Mouse (Mus musculus) neural tube, embryonic 14.5 days (tissue): ENCODE measurements around the gene Kremen2. TPM values are rescaled to one million over a fixed set of nuclear protein-coding genes. Genes with fewer than 3 reads are reported as not detected.

Source experiments
- ATAC-seq: fragments of 200-750 bp; cut with Nextera tagmentation; 2 replicates; pipeline ENCODE4 v1.8.0; 2017; ENCODE audit warnings: low read depth, mild to moderate bottlenecking, moderate TSS enrichment, moderate library complexity
- H3K27ac ChIP-seq: fragments of 300-500 bp; sonication (generic); 2 replicates; pipeline ENCODE4 v1.5.1; 2014; ENCODE audit warnings: low read depth, mild to moderate bottlenecking, control low read depth, low read length, moderate library complexity, mixed read lengths
- H3K27me3 ChIP-seq: fragments of 300-500 bp; sonication (generic); 2 replicates; pipeline ENCODE4 v1.6.1; 2014; ENCODE audit warnings: low read length; ENCODE audit not compliant: control insufficient read depth, insufficient read depth
- H3K36me3 ChIP-seq: fragments of 300-500 bp; sonication (generic); 2 replicates; pipeline ENCODE4 v1.6.1; 2014; ENCODE audit warnings: low read length, mixed read lengths; ENCODE audit not compliant: control insufficient read depth, insufficient read depth
- H3K4me1 ChIP-seq: fragments of 300-500 bp; sonication (generic); 2 replicates; pipeline ENCODE4 v1.6.1; 2014; ENCODE audit warnings: low read length; ENCODE audit not compliant: control insufficient read depth, insufficient read depth
- H3K4me2 ChIP-seq: fragments of 300-500 bp; sonication (generic); 2 replicates; pipeline ENCODE4 v1.6.1; 2014; ENCODE audit warnings: mild to moderate bottlenecking, low read depth, low read length, control low read depth
- H3K4me3 ChIP-seq: fragments of 300-500 bp; sonication (generic); 2 replicates; pipeline ENCODE4 v1.5.1; 2014; ENCODE audit warnings: low read depth, low read length, control low read depth, mixed read lengths
- H3K9ac ChIP-seq: fragments of 300-500 bp; sonication (generic); replicated peaks from 2 replicates; pipeline ENCODE4 v1.6.1; 2014; ENCODE audit warnings: low read depth, mild to moderate bottlenecking, control low read depth, low read length, mixed read lengths
- H3K9me3 ChIP-seq: fragments of 300-500 bp; sonication (generic); 2 replicates; pipeline ENCODE4 v1.6.1; 2016; ENCODE audit warnings: low read length; ENCODE audit not compliant: control insufficient read depth
- WGBS: fragments of 180-500 bp; shearing (Covaris S2); extraction: QIAGEN DNeasy Blood & Tissue Kit; methylation state at CpG from one replicate; pipeline ENCODE4 v1.1.7; 2014; 5-methylcytosine and 5-hydroxymethylcytosine counted together
- polyA plus RNA-seq: library from polyadenylated mRNA; unstranded; fragments of >200 nt; fragmentation: Nextera tagmentation; extraction: Ambion mirVana; gene quantifications from 2 replicates; pipeline ENCODE4 v1.2.1, GENCODE M21; 2014

The Kremen2 gene
- polyA plus RNA-seq, result 0.93 and 1.2 TPM in 2 replicates

GRCm38 (mm10) chr17:23745301-23746251, at the start of gene Kremen2:
Gene Kremen2 (minus strand): TSS chr17:23745833.
- Histone ChIP-seq H3K4me3 (peak within 1 kb of the TSS; percentile 31), H3K9ac (peak within 1 kb of the TSS; percentile 46; the same call in 1 of the 2 replicates), H3K4me2 (peak within 1 kb of the TSS; percentile 74), H3K36me3 (no peaks in the 10 kb centered on the region; the same call in 1 of the 2 replicates), H3K4me1 (peaks cover 16% of the 10 kb centered on the region; the same call in 1 of the 2 replicates), H3K27me3 (peaks cover 36% of the 10 kb centered on the region), H3K9me3 (no peaks in the 10 kb centered on the region), H3K27ac (no peak within 1 kb of the TSS)
- no peak for ATAC-seq
- WGBS, result under 1% methylated on average over 40 of the region's 45 CpGs

- Histone ChIP-seq H3K27me3 (no peaks in the 10 kb centered on the region), H3K9ac (no peak overlapping the region), H3K27ac (no peak overlapping the region), H3K4me3 (no peak overlapping the region), H3K4me2 (no peak overlapping the region), H3K36me3 (no peaks in the 10 kb centered on the region), H3K9me3 (no peaks in the 10 kb centered on the region), H3K4me1 (peaks cover under 1% of the 10 kb centered on the region; the same call in 1 of the 2 replicates)
- no peak for ATAC-seq
- 95% methylated on average over 8 of the region's 8 CpGs for WGBS
Observed at GRCm38 (mm10) chr17:23795323-23795722, 49.7 kb upstream of the Kremen2 start.

- no peaks in the 10 kb centered on the region for H3K27me3 ChIP-seq
- H3K4me3 ChIP-seq, result peak overlapping the region; percentile 35
- no peaks in the 10 kb centered on the region for H3K36me3 ChIP-seq
- peak overlapping the region; percentile 94 for H3K27ac ChIP-seq
- peak overlapping the region; percentile 65 for H3K9ac ChIP-seq
- peaks cover 10% of the 10 kb centered on the region for H3K4me1 ChIP-seq
- no peak; the same call in 1 of the 2 replicates for ATAC-seq
- 48% methylated on average over 2 of the region's 2 CpGs for WGBS
- H3K9me3 ChIP-seq, result no peaks in the 10 kb centered on the region
- H3K4me2 ChIP-seq, result peak overlapping the region; percentile 75
Observed at GRCm38 (mm10) chr17:23791079-23791357, 45.4 kb upstream of the Kremen2 start.

DNA sequence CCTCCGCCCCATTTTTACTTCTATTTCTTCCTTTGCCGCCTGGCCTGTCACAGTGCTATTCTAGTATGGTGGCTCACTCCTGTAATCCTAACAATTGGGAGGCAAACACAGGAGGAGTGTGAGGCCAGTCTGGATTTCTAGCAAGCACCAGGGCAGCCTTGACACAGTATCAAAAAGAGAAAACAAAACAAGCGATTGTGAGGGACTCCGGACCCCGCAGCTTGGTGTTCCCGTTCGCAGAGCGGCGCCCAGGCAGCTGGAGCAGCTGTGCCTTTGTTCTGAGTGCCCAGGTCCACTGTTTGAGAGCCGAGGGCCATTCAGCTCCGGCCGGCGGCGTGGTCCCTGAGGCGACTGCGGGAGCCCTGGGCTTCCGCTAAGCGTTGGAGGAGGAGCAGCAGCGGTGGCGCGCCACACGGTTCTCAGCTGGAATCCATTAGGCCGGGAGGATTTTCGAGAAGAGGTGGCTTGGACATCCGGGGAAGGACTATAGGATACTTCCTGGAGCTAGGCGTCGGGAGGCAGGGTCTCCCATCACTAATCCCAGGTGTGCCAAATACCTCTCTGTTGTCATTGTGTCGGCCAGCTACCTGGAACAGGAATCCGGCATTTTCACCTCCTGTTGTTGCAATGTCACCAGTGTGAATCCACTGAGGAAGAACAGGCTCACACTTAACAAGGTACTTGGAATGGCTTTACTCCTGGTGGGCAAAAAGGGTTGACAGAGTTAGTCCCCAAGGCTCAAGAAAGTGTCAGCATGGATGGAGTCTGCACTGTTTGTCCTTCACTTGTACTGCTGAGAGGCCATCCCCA, 44.8 kb upstream of the Kremen2 start, which contains the start of gene Srrm2:
Srrm2 (plus strand) TSS at position 264 of the 810 bp plus-strand sequence.
- 2% methylated on average over 29 of the region's 29 CpGs for WGBS
- peak within 1 kb of the TSS; percentile 65 for H3K9ac ChIP-seq
- H3K27me3 ChIP-seq, result no peaks in the 10 kb centered on the region
- peak within 1 kb of the TSS; percentile 94 for H3K27ac ChIP-seq
- peak; percentile 13 for ATAC-seq
- H3K36me3 ChIP-seq, result no peaks in the 10 kb centered on the region
- peaks cover 10% of the 10 kb centered on the region for H3K4me1 ChIP-seq
- H3K4me2 ChIP-seq, result peak within 1 kb of the TSS; percentile 75
- H3K4me3 ChIP-seq, result peak within 1 kb of the TSS; percentile 35
- H3K9me3 ChIP-seq, result no peaks in the 10 kb centered on the region

DNA sequence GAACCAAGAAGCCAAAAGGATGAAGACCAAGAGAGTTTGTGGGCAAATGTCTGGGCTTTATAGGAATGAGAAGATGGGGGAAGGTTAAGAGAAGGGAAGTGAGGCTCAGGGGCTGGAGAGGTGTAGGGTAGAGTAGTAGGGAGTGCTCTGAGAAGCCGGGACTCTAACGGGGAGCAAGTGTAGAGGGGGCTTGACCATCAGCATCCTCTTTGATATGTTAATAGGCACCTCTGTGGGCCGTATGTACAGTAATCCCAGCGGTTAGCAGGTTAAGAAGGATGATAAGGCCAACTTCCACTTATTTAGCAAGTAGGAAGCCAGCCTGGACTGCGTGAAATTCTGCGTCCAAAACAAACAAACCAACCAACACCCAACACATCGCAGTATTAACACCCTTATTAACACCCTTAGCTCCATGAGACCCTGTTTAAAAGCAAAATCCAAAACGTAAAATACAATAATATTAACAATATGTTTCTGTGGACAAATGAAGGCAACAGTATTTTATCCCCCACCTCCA, 44.2 kb upstream of the Kremen2 start:
- 11% methylated on average over 8 of the region's 8 CpGs for WGBS
- Histone ChIP-seq H3K4me1 (peaks cover 10% of the 10 kb centered on the region), H3K27ac (peak overlapping the region; percentile 94), H3K36me3 (no peaks in the 10 kb centered on the region), H3K27me3 (no peaks in the 10 kb centered on the region), H3K9me3 (no peaks in the 10 kb centered on the region), H3K4me3 (peak overlapping the region; percentile 35), H3K9ac (peak overlapping the region; percentile 65), H3K4me2 (peak overlapping the region; percentile 75)
- ATAC-seq, result no peak

GRCm38 (mm10) chr17:23788973-23789372, 43.3 kb upstream of the Kremen2 start:
- Histone ChIP-seq H3K27ac (no peak overlapping the region), H3K4me2 (no peak overlapping the region), H3K4me1 (peaks cover 10% of the 10 kb centered on the region), H3K27me3 (no peaks in the 10 kb centered on the region), H3K9me3 (no peaks in the 10 kb centered on the region), H3K4me3 (no peak overlapping the region), H3K36me3 (no peaks in the 10 kb centered on the region), H3K9ac (no peak overlapping the region)
- ATAC-seq, result no peak
- WGBS, result 91% methylated on average over 4 of the region's 4 CpGs

- H3K4me3 ChIP-seq, result peak overlapping the region; percentile 58; the same call in 1 of the 2 replicates
- H3K27me3 ChIP-seq, result no peaks in the 10 kb centered on the region
- peak; percentile 70 for ATAC-seq
- peak overlapping the region; percentile 74 for H3K4me2 ChIP-seq
- peak overlapping the region; percentile 87 for H3K9ac ChIP-seq
- H3K9me3 ChIP-seq, result no peaks in the 10 kb centered on the region
- H3K36me3 ChIP-seq, result no peaks in the 10 kb centered on the region
- H3K4me1 ChIP-seq, result peaks cover 10% of the 10 kb centered on the region
- WGBS, result 11% methylated on average over 13 of the region's 13 CpGs
- H3K27ac ChIP-seq, result peak overlapping the region; percentile 94
Observed at GRCm38 (mm10) chr17:23786510-23786931, 40.9 kb upstream of the Kremen2 start.

DNA sequence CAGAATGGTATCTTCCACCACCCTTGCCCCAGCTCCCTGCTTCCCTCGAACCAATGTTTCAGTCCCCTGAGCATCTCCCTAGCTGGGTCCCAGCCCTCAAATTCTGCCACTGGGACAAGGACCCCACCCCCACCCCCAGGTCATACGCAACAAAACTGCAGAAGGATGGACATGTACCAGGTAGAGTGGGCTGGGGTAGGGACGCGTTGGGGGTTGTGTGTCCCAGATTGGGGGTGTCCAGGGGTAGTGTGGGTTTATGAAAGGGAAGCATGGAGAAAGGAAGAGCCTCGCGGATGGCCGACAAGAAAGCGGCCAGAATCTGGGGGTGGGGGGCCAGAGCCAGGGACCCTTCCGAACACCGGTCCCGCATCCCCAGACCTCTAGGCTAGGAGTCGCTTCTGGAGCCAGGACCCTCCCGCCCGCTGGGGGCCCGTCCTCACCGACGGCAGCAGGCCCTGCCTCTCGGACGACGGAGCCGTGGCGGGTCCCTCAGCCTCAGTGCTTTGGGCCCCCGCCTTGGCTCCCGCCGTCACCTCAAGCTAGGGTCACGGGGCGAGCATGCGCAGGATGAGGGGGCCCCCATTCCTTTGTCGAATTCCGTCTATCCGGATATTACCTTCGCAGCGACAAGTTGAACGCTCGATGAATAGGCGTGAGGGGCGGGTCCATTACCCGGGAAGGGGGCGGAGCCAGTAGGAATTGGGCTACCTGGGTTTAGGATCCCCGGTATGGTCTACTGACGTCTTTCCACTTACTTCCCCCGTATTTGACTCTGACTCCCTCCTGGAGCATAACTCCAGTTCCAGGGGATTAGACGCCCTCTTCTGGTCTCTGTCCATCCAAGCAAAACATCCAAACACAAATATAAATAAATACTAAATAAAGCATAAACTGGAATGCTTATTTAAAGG, 40.2 kb upstream of the Kremen2 start, which contains the start of gene Flywch2:
Flywch2 (minus strand) TSS at position 521 of the 911 bp plus-strand sequence.
- Histone ChIP-seq H3K36me3 (no peaks in the 10 kb centered on the region), H3K4me3 (peak within 1 kb of the TSS; percentile 58), H3K27ac (peak within 1 kb of the TSS; percentile 94), H3K4me1 (peaks cover 10% of the 10 kb centered on the region), H3K9ac (peak within 1 kb of the TSS; percentile 87), H3K9me3 (no peaks in the 10 kb centered on the region), H3K4me2 (peak within 1 kb of the TSS; percentile 74), H3K27me3 (no peaks in the 10 kb centered on the region)
- WGBS, result 2% methylated on average over 37 of the region's 43 CpGs
- peak; percentile 91 for ATAC-seq
